Mouse (Mus musculus): ENCODE measurements around the gene 2310009B15Rik. TPM values are rescaled to one million over a fixed set of nuclear protein-coding genes. Genes with fewer than 3 reads are reported as not detected.

The 2310009B15Rik gene
- polyA plus RNA-seq, 1 experiment from 2014 or later = 42.4 TPM

- H3K9ac ChIP-seq (ENCODE audit: low read depth, low read length) = no peak overlapping the region
- no peak overlapping the region for H3K4me3 ChIP-seq (ENCODE audit: low read depth, low read length)
- DNase-seq (ENCODE audit: low spot score) (no peak), ATAC-seq (ENCODE audit: low FRiP score) (no peak)
- 96% methylated on average over 1 of the region's 1 CpGs for WGBS
- peaks cover 8% of the 10 kb centered on the region; the same call in 1 of the 2 replicates for H3K4me1 ChIP-seq (replicated peaks; ENCODE audit: control insufficient read depth, insufficient read depth, low read length)
- no peaks in the 10 kb centered on the region for H3K36me3 ChIP-seq (ENCODE audit: control insufficient read depth, insufficient read depth, low read length)
- no peak overlapping the region for H3K27ac ChIP-seq (ENCODE audit: low read depth, low read length)
- peaks cover 43% of the 10 kb centered on the region for H3K27me3 ChIP-seq (ENCODE audit: control insufficient read depth, insufficient read depth, low read length)
- H3K9me3 ChIP-seq (ENCODE audit: control insufficient read depth, low read length) = no peaks in the 10 kb centered on the region
- no peak overlapping the region for H3K4me2 ChIP-seq (replicated peaks; ENCODE audit: low read depth, low read length)
Measured at GRCm38 (mm10) chr1:138850823-138851222, 5.8 kb downstream of the 2310009B15Rik start.

GRCm38 (mm10) chr1:138850161-138850539, 6.5 kb downstream of the 2310009B15Rik start:
- Histone ChIP-seq H3K4me2 (replicated peaks; ENCODE audit: low read depth, low read length) (no peak overlapping the region), H3K36me3 (ENCODE audit: control insufficient read depth, insufficient read depth, low read length) (no peaks in the 10 kb centered on the region), H3K27me3 (ENCODE audit: control insufficient read depth, insufficient read depth, low read length) (peaks cover 49% of the 10 kb centered on the region), H3K9me3 (ENCODE audit: control insufficient read depth, low read length) (no peaks in the 10 kb centered on the region), H3K9ac (ENCODE audit: low read depth, low read length) (no peak overlapping the region), H3K4me3 (ENCODE audit: low read depth, low read length) (no peak overlapping the region), H3K4me1 (replicated peaks; ENCODE audit: control insufficient read depth, insufficient read depth, low read length) (peaks cover 8% of the 10 kb centered on the region; the same call in 1 of the 2 replicates), H3K27ac (ENCODE audit: low read depth, low read length) (no peak overlapping the region)
- DNase-seq (ENCODE audit: low spot score) (no peak), ATAC-seq (ENCODE audit: low FRiP score) (no peak)
- WGBS = 39% methylated on average over 2 of the region's 4 CpGs

- Histone ChIP-seq H3K9me3 (ENCODE audit: control insufficient read depth, low read length) (no peaks in the 10 kb centered on the region), H3K9ac (ENCODE audit: low read depth, low read length) (no peak overlapping the region), H3K4me1 (replicated peaks; ENCODE audit: control insufficient read depth, insufficient read depth, low read length) (peaks cover 8% of the 10 kb centered on the region; the same call in 1 of the 2 replicates), H3K4me2 (replicated peaks; ENCODE audit: low read depth, low read length) (no peak overlapping the region), H3K4me3 (ENCODE audit: low read depth, low read length) (no peak overlapping the region), H3K27me3 (ENCODE audit: control insufficient read depth, insufficient read depth, low read length) (peaks cover 54% of the 10 kb centered on the region), H3K36me3 (ENCODE audit: control insufficient read depth, insufficient read depth, low read length) (no peaks in the 10 kb centered on the region), H3K27ac (ENCODE audit: low read depth, low read length) (no peak overlapping the region)
- WGBS = 3% methylated on average over 8 of the region's 8 CpGs
- DNase-seq (ENCODE audit: low spot score) (no peak), ATAC-seq (ENCODE audit: low FRiP score) (no peak)
Measured at GRCm38 (mm10) chr1:138849531-138850160, 7.0 kb downstream of the 2310009B15Rik start.

GRCm38 (mm10) chr1:138848511-138849109, 8.0 kb downstream of the 2310009B15Rik start, which contains the start of gene Lhx9:
Lhx9 (minus strand) TSS chr1:138848577.
- Histone ChIP-seq H3K27ac (ENCODE audit: low read depth, low read length) (peak within 1 kb of the TSS; percentile 33; the same call in 1 of the 2 replicates), H3K36me3 (ENCODE audit: control insufficient read depth, insufficient read depth, low read length) (no peaks in the 10 kb centered on the region), H3K4me1 (replicated peaks; ENCODE audit: control insufficient read depth, insufficient read depth, low read length) (peaks cover 8% of the 10 kb centered on the region; the same call in 1 of the 2 replicates), H3K4me2 (replicated peaks; ENCODE audit: low read depth, low read length) (peak within 1 kb of the TSS; percentile 41), H3K27me3 (ENCODE audit: control insufficient read depth, insufficient read depth, low read length) (peaks cover 63% of the 10 kb centered on the region), H3K9ac (ENCODE audit: low read depth, low read length) (peak within 1 kb of the TSS; percentile 40; the same call in 1 of the 2 replicates), H3K4me3 (ENCODE audit: low read depth, low read length) (peak within 1 kb of the TSS; percentile 30), H3K9me3 (ENCODE audit: control insufficient read depth, low read length) (no peaks in the 10 kb centered on the region)
- WGBS = 0% methylated on average over 33 of the region's 33 CpGs
- DNase-seq (ENCODE audit: low spot score) (peak; percentile 72), ATAC-seq (ENCODE audit: low FRiP score) (peak; percentile 71)

- Histone ChIP-seq H3K4me2 (replicated peaks; ENCODE audit: low read depth, low read length) (peak overlapping the region; percentile 41), H3K9me3 (ENCODE audit: control insufficient read depth, low read length) (no peaks in the 10 kb centered on the region), H3K9ac (ENCODE audit: low read depth, low read length) (0 out of 2 replicates have a peak overlapping the region, but pooled peaks have one; percentile 15), H3K4me3 (ENCODE audit: low read depth, low read length) (peak overlapping the region; percentile 30), H3K4me1 (replicated peaks; ENCODE audit: control insufficient read depth, insufficient read depth, low read length) (peaks cover 8% of the 10 kb centered on the region; the same call in 1 of the 2 replicates), H3K27ac (ENCODE audit: low read depth, low read length) (peak overlapping the region; percentile 33; the same call in 1 of the 2 replicates), H3K27me3 (ENCODE audit: control insufficient read depth, insufficient read depth, low read length) (peaks cover 63% of the 10 kb centered on the region), H3K36me3 (ENCODE audit: control insufficient read depth, insufficient read depth, low read length) (no peaks in the 10 kb centered on the region)
- DNase-seq (ENCODE audit: low spot score) (peak; percentile 58), ATAC-seq (ENCODE audit: low FRiP score) (peak; percentile 38)
- under 1% methylated on average over 16 of the region's 16 CpGs for WGBS
Measured at GRCm38 (mm10) chr1:138848026-138848425, 8.6 kb downstream of the 2310009B15Rik start.

- Histone ChIP-seq H3K4me3 (ENCODE audit: low read depth, low read length) (peak overlapping the region; percentile 21), H3K4me1 (replicated peaks; ENCODE audit: control insufficient read depth, insufficient read depth, low read length) (peaks cover 8% of the 10 kb centered on the region; the same call in 1 of the 2 replicates), H3K27ac (ENCODE audit: low read depth, low read length) (no peak overlapping the region), H3K4me2 (replicated peaks; ENCODE audit: low read depth, low read length) (no peak overlapping the region), H3K9ac (ENCODE audit: low read depth, low read length) (no peak overlapping the region), H3K36me3 (ENCODE audit: control insufficient read depth, insufficient read depth, low read length) (no peaks in the 10 kb centered on the region), H3K9me3 (ENCODE audit: control insufficient read depth, low read length) (no peaks in the 10 kb centered on the region), H3K27me3 (ENCODE audit: control insufficient read depth, insufficient read depth, low read length) (peaks cover 65% of the 10 kb centered on the region)
- ATAC-seq (ENCODE audit: low FRiP score) = no peak
- WGBS = 0% methylated on average over 21 of the region's 21 CpGs
- peak; percentile 59 for DNase-seq (ENCODE audit: low spot score)
Measured at GRCm38 (mm10) chr1:138847146-138847545, 9.5 kb downstream of the 2310009B15Rik start.

- H3K4me2 ChIP-seq (replicated peaks; ENCODE audit: low read depth, low read length) = no peak overlapping the region
- H3K27me3 ChIP-seq (ENCODE audit: control insufficient read depth, insufficient read depth, low read length) = peaks cover 68% of the 10 kb centered on the region
- H3K27ac ChIP-seq (ENCODE audit: low read depth, low read length) = peak overlapping the region; percentile 2; the same call in 1 of the 2 replicates
- H3K9me3 ChIP-seq (ENCODE audit: control insufficient read depth, low read length) = no peaks in the 10 kb centered on the region
- H3K4me1 ChIP-seq (replicated peaks; ENCODE audit: control insufficient read depth, insufficient read depth, low read length) = peaks cover 8% of the 10 kb centered on the region; the same call in 1 of the 2 replicates
- H3K4me3 ChIP-seq (ENCODE audit: low read depth, low read length) = peak overlapping the region; percentile 21
- H3K9ac ChIP-seq (ENCODE audit: low read depth, low read length) = no peak overlapping the region
- H3K36me3 ChIP-seq (ENCODE audit: control insufficient read depth, insufficient read depth, low read length) = no peaks in the 10 kb centered on the region
- ATAC-seq (ENCODE audit: low FRiP score) (no peak), DNase-seq (ENCODE audit: low spot score) (peak; percentile 50)
- WGBS = 3% methylated on average over 9 of the region's 9 CpGs
Measured at GRCm38 (mm10) chr1:138846581-138846980, 10.1 kb downstream of the 2310009B15Rik start.

GRCm38 (mm10) chr1:138846131-138846530, 10.5 kb downstream of the 2310009B15Rik start:
- Histone ChIP-seq H3K9ac (ENCODE audit: low read depth, low read length) (no peak overlapping the region), H3K4me3 (ENCODE audit: low read depth, low read length) (peak overlapping the region; percentile 21), H3K9me3 (ENCODE audit: control insufficient read depth, low read length) (no peaks in the 10 kb centered on the region), H3K27ac (ENCODE audit: low read depth, low read length) (0 out of 2 replicates have a peak overlapping the region, but pooled peaks have one; percentile 2), H3K4me1 (replicated peaks; ENCODE audit: control insufficient read depth, insufficient read depth, low read length) (peaks cover 10% of the 10 kb centered on the region; the same call in 1 of the 2 replicates), H3K36me3 (ENCODE audit: control insufficient read depth, insufficient read depth, low read length) (no peaks in the 10 kb centered on the region), H3K4me2 (replicated peaks; ENCODE audit: low read depth, low read length) (no peak overlapping the region), H3K27me3 (ENCODE audit: control insufficient read depth, insufficient read depth, low read length) (peaks cover 69% of the 10 kb centered on the region)
- ATAC-seq (ENCODE audit: low FRiP score) (no peak), DNase-seq (ENCODE audit: low spot score) (peak; percentile 60)
- WGBS = 2% methylated on average over 12 of the region's 12 CpGs
